Mouse (Mus musculus) c-Kit-positive CD71-negative TER-119-negative erythroid progenitor cells, embryonic 14.5 days (primary cell): ENCODE results near the gene Dhx37.

Experiments used
- DNase-seq: peaks from one replicate; pipeline ENCODE4 v3.0.0-alpha.2; 2013; ENCODE audit warnings: low read depth

The Dhx37 gene

DNA sequence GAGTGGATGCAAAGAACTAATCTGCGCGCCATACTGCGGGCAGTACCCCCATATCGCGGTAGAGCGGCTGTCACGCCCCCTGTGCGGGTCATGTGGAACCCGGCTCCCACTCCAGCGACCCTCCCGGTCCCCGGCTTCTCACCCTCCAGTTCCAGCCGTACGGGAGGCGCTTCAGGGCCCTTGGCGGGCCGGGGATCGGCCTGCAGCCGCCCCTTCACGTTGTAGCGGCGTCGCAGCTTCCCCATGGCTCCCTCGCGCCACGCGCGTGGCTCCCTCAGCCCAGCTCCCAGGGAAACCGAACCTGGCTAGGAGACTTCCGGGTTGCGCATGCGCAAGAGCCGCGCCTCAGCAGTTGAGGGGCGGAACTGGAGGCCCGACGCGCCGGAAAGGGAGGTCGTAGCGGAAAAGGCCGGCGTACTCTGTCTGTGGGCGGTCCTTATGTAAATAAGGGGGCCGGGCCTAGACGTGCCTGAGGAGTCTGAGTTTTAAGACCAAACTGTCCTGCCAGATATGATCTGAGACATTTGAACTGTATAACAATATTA, at the start of gene Dhx37:
Gene Dhx37 (minus strand): TSS at position 329 of the 545 bp plus-strand sequence.
- peak; percentile 96 for DNase-seq

GRCm38 (mm10) chr5:125482474-125482873, 48.6 kb upstream of the Dhx37 start:
- DNase-seq, result no peak

DNA sequence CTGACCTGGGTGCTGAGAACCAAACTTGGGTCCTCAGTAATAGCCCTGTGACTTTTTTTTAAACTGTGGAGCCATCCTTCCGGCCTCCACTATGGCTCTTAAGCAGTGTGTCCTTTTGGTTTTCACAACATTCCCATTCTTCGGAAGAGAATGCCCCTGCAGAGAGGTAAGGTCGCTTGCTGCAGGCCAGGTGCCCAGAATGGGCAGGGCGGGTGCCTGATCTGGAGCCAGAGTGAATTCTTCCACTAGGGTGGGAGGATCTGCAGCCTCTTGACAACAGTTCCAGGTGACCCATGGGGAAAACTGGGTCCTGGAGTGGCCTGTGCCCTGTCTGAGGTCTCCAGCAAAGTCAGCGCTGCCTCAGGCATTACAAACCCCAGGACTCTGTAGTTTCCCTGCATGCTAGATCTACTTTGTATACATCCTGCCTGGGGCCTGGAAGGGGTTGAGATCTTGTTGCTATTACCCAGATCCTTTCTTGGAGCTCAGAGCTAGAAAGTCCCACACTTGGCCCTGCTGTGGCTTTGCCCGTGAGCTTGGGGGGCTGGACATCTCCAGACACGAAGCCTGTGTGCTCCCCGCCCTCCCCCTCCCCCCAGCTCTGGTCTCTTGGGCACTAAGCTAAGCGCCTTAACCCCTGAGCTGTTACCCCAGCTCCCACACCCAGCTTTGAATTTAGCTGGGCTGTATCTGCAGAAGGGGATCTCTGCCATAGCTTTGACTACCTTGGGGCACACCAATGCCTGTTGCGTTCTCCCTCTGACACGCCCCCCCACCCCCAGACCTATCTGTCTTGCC, 46.7 kb upstream of the Dhx37 start:
- DNase-seq, result no peak

DNA sequence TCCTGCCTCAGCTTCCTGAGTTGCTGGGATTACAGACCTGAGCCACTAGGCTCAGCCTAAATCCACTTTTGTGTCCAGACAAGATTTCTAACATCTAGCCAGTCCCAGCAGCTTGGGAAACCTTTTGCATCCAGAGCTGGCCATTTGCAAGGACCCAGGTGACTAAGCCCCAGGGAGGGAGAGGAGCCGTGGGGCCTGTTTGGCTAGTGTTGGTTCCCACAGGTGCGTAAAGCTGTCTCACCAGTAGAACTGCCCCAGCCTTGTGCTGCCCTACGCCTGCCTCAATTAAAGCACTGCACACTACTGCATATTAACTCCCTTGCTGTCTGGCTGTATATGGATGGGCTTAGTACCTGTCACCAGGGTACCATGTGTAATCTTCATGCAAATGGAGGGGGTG, 45.5 kb upstream of the Dhx37 start:
- DNase-seq, result no peak

GRCm38 (mm10) chr5:125478037-125478436, 44.1 kb upstream of the Dhx37 start:
- no peak for DNase-seq

GRCm38 (mm10) chr5:125477533-125477932, 43.6 kb upstream of the Dhx37 start:
- DNase-seq, result no peak

DNA sequence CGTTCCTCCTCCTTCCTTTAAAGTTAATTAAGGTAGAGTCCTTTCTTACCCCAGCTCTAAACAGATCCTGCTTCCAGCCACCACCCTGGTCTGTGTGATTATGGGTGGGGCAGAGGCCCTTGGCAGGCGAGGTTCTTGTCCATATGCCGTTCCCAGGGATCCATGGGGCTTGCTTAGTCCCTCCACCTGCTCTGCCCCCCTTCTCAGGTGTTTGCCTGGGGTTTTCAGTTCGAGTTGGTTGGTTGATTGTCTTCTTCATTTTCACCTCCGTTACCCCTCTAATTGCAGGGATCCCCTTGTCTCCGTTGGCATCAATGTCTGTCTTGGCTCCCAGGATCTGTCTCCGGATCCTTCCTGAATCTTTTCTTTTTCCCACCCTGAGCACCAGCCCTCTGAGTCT, 42.9 kb upstream of the Dhx37 start:
- no peak for DNase-seq

DNA sequence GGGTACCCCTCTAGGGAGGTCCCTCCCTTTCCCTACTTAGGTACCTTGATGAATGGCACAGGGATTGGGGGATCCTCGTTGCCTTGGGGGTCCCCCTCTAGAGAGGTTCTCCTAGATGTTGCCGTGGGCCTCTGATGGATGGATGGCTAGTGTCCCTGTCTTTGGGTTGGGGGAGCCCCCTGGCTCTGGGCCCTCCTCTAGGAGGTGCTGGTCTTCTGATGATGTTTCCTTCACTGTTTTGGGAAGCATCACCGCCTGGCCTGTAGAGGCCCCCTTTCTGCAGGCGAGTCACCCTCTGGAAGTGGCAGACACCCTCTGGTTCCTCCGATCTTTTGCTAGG, 42.3 kb upstream of the Dhx37 start:
- DNase-seq, result no peak

- peak; percentile 93 for DNase-seq
Observed at GRCm38 (mm10) chr5:125475601-125476285, 41.8 kb upstream of the Dhx37 start, which contains the start of gene Aacs. TSS of gene Aacs (plus strand) at chr5:125475814.

- no peak for DNase-seq
Observed at GRCm38 (mm10) chr5:125475030-125475429, 41.1 kb upstream of the Dhx37 start.

GRCm38 (mm10) chr5:125472796-125473475, 39.0 kb upstream of the Dhx37 start:
- DNase-seq, result no peak

GRCm38 (mm10) chr5:125470713-125471112, 36.8 kb upstream of the Dhx37 start:
- no peak for DNase-seq

- no peak for DNase-seq
Observed at GRCm38 (mm10) chr5:125467261-125467660, 33.3 kb upstream of the Dhx37 start.

DNA sequence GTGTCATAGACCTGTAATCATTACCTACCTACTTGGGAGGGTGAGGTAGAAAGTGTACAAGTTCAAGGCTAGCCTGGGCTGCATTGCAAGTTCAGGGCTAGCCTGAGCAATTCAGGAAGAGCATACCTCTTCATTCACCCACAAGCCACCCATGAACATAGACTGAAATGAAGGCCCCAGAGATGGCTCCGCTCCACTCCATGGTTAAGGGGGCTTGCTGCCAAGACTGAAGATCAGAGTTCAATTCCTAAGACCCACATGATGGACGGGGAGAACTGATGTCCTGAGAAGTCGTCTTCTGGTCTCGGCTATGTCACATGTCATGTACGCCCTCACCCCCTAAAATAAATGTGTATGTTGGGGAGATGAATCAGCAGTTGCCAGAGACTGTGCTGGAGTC, 32.6 kb upstream of the Dhx37 start:
- no peak for DNase-seq

GRCm38 (mm10) chr5:125465701-125466106, 31.8 kb upstream of the Dhx37 start:
- DNase-seq, result peak; percentile 95

DNA sequence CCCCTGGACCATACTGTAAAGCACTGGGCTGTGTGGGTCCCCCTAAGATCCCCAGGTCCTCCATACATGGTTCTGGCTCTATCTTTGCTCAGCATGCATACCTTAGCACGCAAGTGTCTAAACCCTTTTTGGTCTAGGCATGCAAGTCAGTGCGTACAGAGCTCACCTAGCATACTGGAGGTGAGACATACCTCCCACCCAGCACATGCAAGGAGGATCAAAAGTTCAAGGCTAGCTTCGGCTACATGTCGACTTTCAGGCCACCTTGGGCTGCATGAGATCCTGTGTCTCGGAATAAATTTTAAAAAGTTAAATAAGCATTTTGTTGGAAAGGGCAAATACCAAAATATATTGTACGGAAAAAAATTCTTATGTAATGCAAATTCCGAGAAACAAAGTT, 31.3 kb upstream of the Dhx37 start:
- DNase-seq, result no peak

GRCm38 (mm10) chr5:125461868-125462445, 28.0 kb upstream of the Dhx37 start:
- no peak for DNase-seq

- no peak for DNase-seq
Observed at GRCm38 (mm10) chr5:125460574-125460973, 26.7 kb upstream of the Dhx37 start.

GRCm38 (mm10) chr5:125457538-125457937, 23.6 kb upstream of the Dhx37 start:
- no peak for DNase-seq

GRCm38 (mm10) chr5:125456100-125456499, 22.2 kb upstream of the Dhx37 start:
- no peak for DNase-seq

GRCm38 (mm10) chr5:125452573-125452972, 18.7 kb upstream of the Dhx37 start:
- DNase-seq, result no peak

DNA sequence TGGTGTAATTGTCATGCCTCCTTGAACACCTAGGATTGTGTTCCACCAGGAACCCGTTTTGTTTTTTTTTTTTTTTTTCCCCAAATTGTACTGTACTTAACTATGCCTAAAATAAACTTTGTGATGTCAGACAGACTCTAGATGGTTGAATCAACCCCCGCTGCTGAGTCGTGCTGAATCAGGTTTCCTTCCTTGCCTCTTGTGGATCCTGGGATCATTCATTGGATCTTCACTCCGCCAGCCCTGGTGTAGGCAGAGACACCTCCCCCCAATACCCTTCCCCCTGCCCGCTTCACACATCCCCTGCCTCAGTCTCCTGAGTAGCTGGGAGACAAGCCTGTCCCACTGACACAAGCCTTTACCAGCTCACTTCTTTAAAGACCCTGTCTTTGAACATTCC, 15.4 kb upstream of the Dhx37 start:
- DNase-seq, result no peak
